Mouse (Mus musculus) CH12.LX (cell line): ENCODE data around the gene Aass. TPM values are rescaled to one million over a fixed set of nuclear protein-coding genes. Genes with fewer than 3 reads are reported as not detected.

Experiments
- DNase-seq: peaks from one replicate; pipeline ENCODE4 v3.0.0-alpha.2; 2013; ENCODE audit errors: extremely low read depth
- H3K27ac ChIP-seq: 2 replicates; pipeline ENCODE4 v1.5.1; 2012; ENCODE audit warnings: low read depth, mild to moderate bottlenecking, control low read depth, moderate library complexity; ENCODE audit not compliant: insufficient read depth
- H3K27me3 ChIP-seq: replicated peaks from 2 replicates; pipeline ENCODE3; 2012; ENCODE audit warnings: inconsistent platforms
- H3K36me3 ChIP-seq, 2 experiments: replicated peaks in 1 of 2; 2 replicates each; pipeline versions ENCODE3 to v1.6.1; 2012; ENCODE audit warnings: inconsistent platforms in 1 of 2, low read length in 1 of 2, mild to moderate bottlenecking in 1 of 2, mixed read lengths in 1 of 2, moderate library complexity in 1 of 2; ENCODE audit not compliant: control insufficient read depth in 1 of 2, insufficient read depth in 1 of 2
- H3K4me1 ChIP-seq, 2 experiments: 2 replicates each; pipeline ENCODE4 v1.6.1; 2012; ENCODE audit warnings: inconsistent platforms in 1 of 2, moderate library complexity in 1 of 2; ENCODE audit not compliant: insufficient read depth in 2 of 2, control insufficient read depth in 1 of 2
- H3K4me2 ChIP-seq: 2 replicates; pipeline ENCODE4 v1.6.1; 2012; ENCODE audit warnings: low read depth, mild to moderate bottlenecking, control low read depth; ENCODE audit not compliant: poor library complexity, insufficient read depth, severe bottlenecking
- H3K4me3 ChIP-seq, 3 experiments: fragments of 150-350 bp in 1 of 3; sonication (generic) in 1 of 3; replicated peaks in 1 of 3; 2 replicates each; pipeline versions ENCODE3 to v1.5.1; 2011 to 2012; ENCODE audit warnings: low read depth in 2 of 3, low read length in 2 of 3, mild to moderate bottlenecking in 2 of 3, moderate library complexity in 2 of 3, control low read depth in 1 of 3, improper control_type of control experiment in 1 of 3, inconsistent platforms in 1 of 3, mixed read lengths in 1 of 3; ENCODE audit not compliant: poor library complexity in 1 of 3
- H3K79me2 ChIP-seq: replicated peaks from 2 replicates; pipeline ENCODE4 v1.6.1; 2012; ENCODE audit warnings: mild to moderate bottlenecking, moderate library complexity; ENCODE audit not compliant: control insufficient read depth, poor library complexity, insufficient read depth, severe bottlenecking; ENCODE audit errors: extremely low read depth
- H3K9ac ChIP-seq: 2 replicates; pipeline ENCODE4 v1.6.1; 2012; ENCODE audit warnings: low read depth, mild to moderate bottlenecking, control low read depth, moderate library complexity; ENCODE audit not compliant: insufficient read depth
- H3K9me3 ChIP-seq: replicated peaks from 2 replicates; pipeline ENCODE3; 2012; ENCODE audit warnings: low read length, inconsistent platforms, mixed read lengths
- BHLHE40 ChIP-seq: IDR thresholded peaks from 2 replicates; pipeline ENCODE4 v1.6.1; 2011; ENCODE audit warnings: mild to moderate bottlenecking, low read depth, low read length, improper control_type of control experiment
- CHD1 ChIP-seq: IDR thresholded peaks from 2 replicates; pipeline ENCODE4 v1.6.1; 2012; ENCODE audit warnings: low read depth, low read length, improper control_type of control experiment, inconsistent platforms
- CTCF ChIP-seq, 2 experiments: IDR thresholded peaks in 1 of 2; conservative IDR thresholded peaks in 1 of 2; 2 replicates each; pipeline ENCODE4 v1.5.1; 2011 to 2012; ENCODE audit warnings: low read depth in 2 of 2, low read length in 2 of 2, improper control_type of control experiment in 1 of 2, inconsistent platforms in 1 of 2, mild to moderate bottlenecking in 1 of 2, moderate library complexity in 1 of 2
- E2F4 ChIP-seq: IDR thresholded peaks from 2 replicates; pipeline ENCODE4 v1.6.1; 2011; ENCODE audit warnings: low read depth, low read length, improper control_type of control experiment; ENCODE audit not compliant: insufficient replicate concordance
- EP300 ChIP-seq: IDR thresholded peaks from 2 replicates; pipeline ENCODE4 v1.6.1; 2011; ENCODE audit warnings: low read length, improper control_type of control experiment
- GABPA ChIP-seq: IDR thresholded peaks from 2 replicates; pipeline ENCODE4 v1.6.1; 2012; ENCODE audit warnings: low read depth, low read length, improper control_type of control experiment, inconsistent platforms; ENCODE audit not compliant: insufficient replicate concordance
- HCFC1 ChIP-seq: IDR thresholded peaks from 2 replicates; pipeline ENCODE4 v1.6.1; 2012; ENCODE audit warnings: low read depth, mild to moderate bottlenecking, inconsistent platforms, low read length, improper control_type of control experiment
- KAT2A ChIP-seq: IDR thresholded peaks from 2 replicates; pipeline ENCODE4 v1.6.1; 2012; ENCODE audit warnings: low read length, improper control_type of control experiment, inconsistent platforms; ENCODE audit not compliant: insufficient replicate concordance
- MAFK ChIP-seq: IDR thresholded peaks from 2 replicates; pipeline ENCODE4 v1.6.1; 2011; ENCODE audit warnings: low read length, improper control_type of control experiment; ENCODE audit not compliant: insufficient replicate concordance
- MAX ChIP-seq: IDR thresholded peaks from 2 replicates; pipeline ENCODE4 v1.6.1; 2011; ENCODE audit warnings: low read length, improper control_type of control experiment
- MAZ ChIP-seq: IDR thresholded peaks from 2 replicates; pipeline ENCODE4 v1.6.1; 2012; ENCODE audit warnings: low read depth, mild to moderate bottlenecking, inconsistent platforms, low read length, improper control_type of control experiment, moderate library complexity
- MEF2A ChIP-seq: IDR thresholded peaks from 2 replicates; pipeline ENCODE4 v1.6.1; 2014; ENCODE audit warnings: low read depth, mild to moderate bottlenecking, inconsistent platforms, low read length, improper control_type of control experiment, borderline replicate concordance
- MXI1 ChIP-seq: IDR thresholded peaks from 2 replicates; pipeline ENCODE4 v1.6.1; 2011; ENCODE audit warnings: mild to moderate bottlenecking, low read depth, low read length, improper control_type of control experiment
- MYC ChIP-seq: IDR thresholded peaks from 2 replicates; pipeline ENCODE4 v1.6.1; 2011; ENCODE audit warnings: low read depth, mild to moderate bottlenecking, improper control_type of control experiment, low read length
- NRF1 ChIP-seq: IDR thresholded peaks from 2 replicates; pipeline ENCODE4 v1.6.1; 2014; ENCODE audit warnings: low read depth, mild to moderate bottlenecking, inconsistent platforms, low read length, improper control_type of control experiment, moderate library complexity
- POLR2A ChIP-seq: IDR thresholded peaks from 2 replicates; pipeline ENCODE4 v1.6.1; 2011; ENCODE audit warnings: low read depth, mild to moderate bottlenecking, improper control_type of control experiment, low read length
- POLR2AphosphoS2 ChIP-seq: IDR thresholded peaks from 2 replicates; pipeline ENCODE4 v1.6.1; 2011; ENCODE audit warnings: low read depth, low read length, improper control_type of control experiment
- TCF12 ChIP-seq: IDR thresholded peaks from 2 replicates; pipeline ENCODE4 v1.6.1; 2014; ENCODE audit warnings: low read depth, mild to moderate bottlenecking, inconsistent platforms, low read length, improper control_type of control experiment
- UBTF ChIP-seq: IDR thresholded peaks from 2 replicates; pipeline ENCODE4 v1.6.1; 2012; ENCODE audit warnings: low read depth, mild to moderate bottlenecking, inconsistent platforms, low read length, improper control_type of control experiment, moderate library complexity
- USF2 ChIP-seq: conservative IDR thresholded peaks from 2 replicates; pipeline ENCODE4 v1.6.1; 2011; ENCODE audit warnings: low read depth, low read length, improper control_type of control experiment
- ZKSCAN1 ChIP-seq: IDR thresholded peaks from 2 replicates; pipeline ENCODE4 v1.6.1; 2012; ENCODE audit warnings: low read depth, inconsistent platforms, low read length, improper control_type of control experiment, borderline replicate concordance
- dilution Hi-C: fragments of 300-500 bp; cut with MboI; formaldehyde crosslinking; loops from 2 replicates; pipeline ENCODE4 v1.14.3; 2020; ENCODE audit warnings: low sequenced_read_pairs; ENCODE audit not compliant: extremely low pct_unique_long_range_greater_than_20kb, extremely low pct_ligation_motif_present
- in situ Hi-C: fragments of 300-500 bp; cut with MboI; formaldehyde crosslinking; loops from 3 replicates; pipeline ENCODE4 v1.14.3; 2019; ENCODE audit warnings: low sequenced_read_pairs, low pct_ligation_motif_present, low pct_unique_long_range_greater_than_20kb, mixed read lengths
- polyA plus RNA-seq: library from polyadenylated mRNA; unstranded; fragments of >175 nt; gene quantifications from 2 replicates; pipeline ENCODE4 v1.2.1, GENCODE M21; 2012; ENCODE audit warnings: low read depth; ENCODE audit not compliant: insufficient read length
- total RNA-seq, 2 experiments: library from RNA; depleted of rRNA; stranded (reverse); fragments of 300-350 nt in 1 of 2; fragments of >200 nt in 1 of 2; gene quantifications; 2 replicates each; pipeline ENCODE4 v1.2.3; 2012 to 2014

Aass gene
- total and polyA plus RNA-seq, 3 experiments, result not detected

DNA sequence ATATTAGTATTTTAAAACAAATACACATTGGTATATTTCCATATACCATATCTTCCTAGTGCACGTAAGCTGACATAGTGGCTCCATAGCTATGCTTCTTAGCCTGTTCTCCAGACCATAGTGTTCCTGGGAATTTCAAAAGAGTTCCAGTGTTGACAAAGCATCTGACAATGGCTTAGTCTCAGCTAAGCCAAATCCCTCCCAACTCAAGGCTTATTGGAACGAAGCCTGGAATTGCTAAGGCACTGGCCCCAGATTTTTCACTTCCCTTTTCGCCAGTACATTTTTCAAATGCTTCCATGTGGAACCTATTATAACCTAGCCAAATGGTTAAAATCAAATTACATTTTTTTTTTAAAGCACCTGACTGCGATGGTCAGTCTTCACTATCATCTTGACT, 3.6 kb downstream of the Aass start:
- H3K4me2 ChIP-seq, result no peak overlapping the region
- H3K27ac ChIP-seq, result no peak overlapping the region
- no peak overlapping the region for H3K4me3 ChIP-seq
- no peaks in the 10 kb centered on the region for H3K9me3 ChIP-seq
- dilution Hi-C loops, result no loop called here
- TF ChIP-seq MAX (no peak), MYC (no peak), KAT2A (no peak), ZKSCAN1 (no peak), MEF2A (no peak), MXI1 (no peak), E2F4 (no peak), POLR2A (no peak), CTCF (conservative IDR thresholded peaks at IDR 0.05 in 1 of 2, IDR thresholded peaks at IDR 0.05 in 1 of 2; ENCODE audit: low read depth in 2 of 2, low read length in 2 of 2) (no peak), USF2 (no peak), TCF12 (no peak), CHD1 (no peak), GABPA (no peak), UBTF (no peak), NRF1 (no peak)
- in situ Hi-C loops, result no loop called here
- H3K79me2 ChIP-seq, result no peaks in the 10 kb centered on the region
- H3K9ac ChIP-seq, result no peak overlapping the region
- H3K27me3 ChIP-seq, result no peaks in the 10 kb centered on the region
- H3K36me3 ChIP-seq, result no peaks in the 10 kb centered on the region
- H3K4me1 ChIP-seq, result no peaks in the 10 kb centered on the region
- no peak for DNase-seq

DNA sequence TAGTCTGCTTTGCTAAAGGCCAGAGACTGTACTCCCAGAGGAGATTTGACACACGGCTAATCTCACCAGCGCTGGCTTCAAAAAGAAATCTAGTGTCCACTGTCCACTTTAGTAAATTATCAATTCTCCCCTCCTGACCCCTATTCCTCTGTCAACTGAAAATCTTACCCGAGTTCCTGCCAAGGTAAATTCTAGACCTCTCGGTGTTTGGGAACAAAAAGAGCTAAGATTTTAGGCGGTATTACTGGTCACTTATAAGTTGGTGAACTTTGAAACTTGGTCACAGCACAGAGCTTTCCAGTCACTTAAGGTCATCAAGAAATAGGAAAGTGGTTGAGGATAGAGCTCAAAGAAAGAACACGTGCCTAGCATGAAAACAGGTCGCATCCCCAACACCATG, 6.1 kb downstream of the Aass start:
- Histone ChIP-seq H3K79me2 (no peaks in the 10 kb centered on the region), H3K9me3 (no peaks in the 10 kb centered on the region), H3K27ac (no peak overlapping the region), H3K4me3 (no peak overlapping the region), H3K4me1 (no peaks in the 10 kb centered on the region), H3K9ac (no peak overlapping the region), H3K27me3 (no peaks in the 10 kb centered on the region), H3K4me2 (no peak overlapping the region), H3K36me3 (no peaks in the 10 kb centered on the region)
- no peak for DNase-seq
- in situ Hi-C loops (no loop called here), dilution Hi-C loops (no loop called here)
- TF ChIP-seq MAX (no peak), MEF2A (no peak), BHLHE40 (no peak), HCFC1 (no peak), EP300 (no peak), ZKSCAN1 (no peak), MXI1 (no peak), MAZ (no peak), POLR2AphosphoS2 (no peak), MAFK (no peak), GABPA (no peak)
